Mouse (Mus musculus) cerebellum, adult 9-10 months (tissue): Measurements from ENCODE around the gene Ccdc47.
A peak's percentile ranks its signal among the peaks of the same experiment; 100 is the strongest.

Experiments
- DNase-seq: peaks from one replicate; pipeline ENCODE4 v3.0.0; 2022

Ccdc47 gene

GRCm38 (mm10) chr11:106195341-106195740, 20.8 kb downstream of the Ccdc47 start:
- DNase-seq, result no peak

GRCm38 (mm10) chr11:106194891-106195290, 21.3 kb downstream of the Ccdc47 start:
- DNase-seq, result no peak

- DNase-seq, result no peak
Measured at GRCm38 (mm10) chr11:106194155-106194541, 22.0 kb downstream of the Ccdc47 start.

- peak; percentile 95 for DNase-seq
Measured at GRCm38 (mm10) chr11:106193371-106194154, 22.6 kb downstream of the Ccdc47 start.

GRCm38 (mm10) chr11:106192657-106193370, 23.3 kb downstream of the Ccdc47 start:
- peak; percentile 55 for DNase-seq

- no peak for DNase-seq
Measured at GRCm38 (mm10) chr11:106192241-106192640, 23.9 kb downstream of the Ccdc47 start.

GRCm38 (mm10) chr11:106191716-106192115, 24.4 kb downstream of the Ccdc47 start:
- no peak for DNase-seq

GRCm38 (mm10) chr11:106187326-106187725, 28.8 kb downstream of the Ccdc47 start:
- DNase-seq, result no peak

GRCm38 (mm10) chr11:106180449-106180801, 35.7 kb downstream of the Ccdc47 start:
- no peak for DNase-seq

GRCm38 (mm10) chr11:106179711-106180448, 36.3 kb downstream of the Ccdc47 start:
- peak; percentile 93 for DNase-seq

GRCm38 (mm10) chr11:106178036-106178782, 37.9 kb downstream of the Ccdc47 start:
- DNase-seq, result no peak

GRCm38 (mm10) chr11:106176372-106176771, 39.8 kb downstream of the Ccdc47 start:
- no peak for DNase-seq

GRCm38 (mm10) chr11:106175081-106175480, 41.1 kb downstream of the Ccdc47 start:
- peak; percentile 78 for DNase-seq

- peak; percentile 76 for DNase-seq
Measured at GRCm38 (mm10) chr11:106174372-106174771, 41.8 kb downstream of the Ccdc47 start.

- DNase-seq, result no peak
Measured at GRCm38 (mm10) chr11:106173228-106173627, 42.9 kb downstream of the Ccdc47 start.

- no peak for DNase-seq
Measured at GRCm38 (mm10) chr11:106170807-106171206, 45.3 kb downstream of the Ccdc47 start.

- no peak for DNase-seq
Measured at GRCm38 (mm10) chr11:106167435-106167834, 48.7 kb downstream of the Ccdc47 start.

GRCm38 (mm10) chr11:106164601-106165180, 51.5 kb downstream of the Ccdc47 start:
- DNase-seq, result peak; percentile 29

- DNase-seq, result peak; percentile 23
Measured at GRCm38 (mm10) chr11:106163546-106163945, 52.6 kb downstream of the Ccdc47 start.

GRCm38 (mm10) chr11:106162237-106162636, 53.9 kb downstream of the Ccdc47 start:
- no peak for DNase-seq

GRCm38 (mm10) chr11:106160841-106161721, 55.1 kb downstream of the Ccdc47 start, which contains the start of the genes Gm10840 and Limd2:
TSS of gene Gm10840 (plus strand) at chr11:106160850.
TSS of gene Limd2 (minus strand) at chr11:106160860.
- DNase-seq, result peak; percentile 83
